Mouse (Mus musculus): Measurements from ENCODE around the gene Rap1gap2.

- TF ChIP-seq POLR2A (IDR thresholded peaks at IDR 0.05; ENCODE audit: low read depth, low read length) = no peak
- TF ChIP-seq CTCF (IDR thresholded peaks at IDR 0.05; ENCODE audit: borderline replicate concordance, insufficient read depth, low read length) = no peak
These were observed 111.7 kb downstream of the Rap1gap2 start for GRCm38 (mm10) chr11:74499058-74499457.
